Mouse (Mus musculus) E14TG2a.4 (cell line): ENCODE data around the gene Nit2.

Experiments
- CTCF ChIP-seq: conservative IDR thresholded peaks from 2 replicates; pipeline ENCODE4 v1.5.1; 2014; ENCODE audit warnings: low read length
- NANOG ChIP-seq: IDR thresholded peaks from 2 replicates; pipeline ENCODE4 v1.6.1; 2014; ENCODE audit warnings: borderline replicate concordance, low read length, mixed read lengths

GRCm38 (mm10) chr16:57130752-57131400, 36.3 kb downstream of the Nit2 start:
- TF ChIP-seq CTCF (no peak), NANOG (no peak)
